Mouse (Mus musculus) midbrain, embryonic 15.5 days (tissue): ENCODE data around the gene Ankrd40. TPM values are rescaled to one million over a fixed set of nuclear protein-coding genes. Genes with fewer than 3 reads are reported as not detected.

Experiments
- ATAC-seq: fragments of 200-750 bp; cut with Nextera tagmentation; replicated peaks from 2 replicates; pipeline ENCODE4 v1.8.0; 2017; ENCODE audit warnings: moderate TSS enrichment
- H3K27ac ChIP-seq: fragments of 300-500 bp; sonication (generic); 2 replicates; pipeline ENCODE4 v1.5.1; 2015; ENCODE audit warnings: mild to moderate bottlenecking, inconsistent platforms
- H3K27me3 ChIP-seq: fragments of 300-500 bp; sonication (generic); replicated peaks from 2 replicates; pipeline ENCODE4 v1.6.1; 2015; ENCODE audit warnings: inconsistent platforms
- H3K36me3 ChIP-seq: fragments of 300-500 bp; sonication (generic); replicated peaks from 2 replicates; pipeline ENCODE4 v1.6.1; 2015; ENCODE audit warnings: inconsistent platforms
- H3K4me1 ChIP-seq: fragments of 300-500 bp; sonication (generic); 2 replicates; pipeline ENCODE4 v1.6.1; 2015; ENCODE audit warnings: inconsistent platforms
- H3K4me2 ChIP-seq: fragments of 300-500 bp; sonication (generic); 2 replicates; pipeline ENCODE4 v1.6.1; 2015; ENCODE audit warnings: inconsistent platforms, mild to moderate bottlenecking, moderate library complexity
- H3K4me3 ChIP-seq: fragments of 300-500 bp; sonication (generic); 2 replicates; pipeline ENCODE4 v1.5.1; 2015; ENCODE audit warnings: mild to moderate bottlenecking, inconsistent platforms
- H3K9ac ChIP-seq: fragments of 300-500 bp; sonication (generic); 2 replicates; pipeline ENCODE4 v1.6.1; 2015; ENCODE audit warnings: mild to moderate bottlenecking, inconsistent platforms
- H3K9me3 ChIP-seq: fragments of 300-500 bp; sonication (generic); 2 replicates; pipeline ENCODE4 v1.6.1; 2016; ENCODE audit warnings: inconsistent platforms
- WGBS: fragments of 180-500 bp; shearing (Covaris S2); methylation state at CpG from one replicate; pipeline ENCODE4 v1.1.7; 2015; ENCODE audit warnings: mixed read lengths; 5-methylcytosine and 5-hydroxymethylcytosine counted together
- polyA plus RNA-seq: library from polyadenylated mRNA; unstranded; fragments of >200 nt; fragmentation: Nextera tagmentation; extraction: Ambion mirVana; gene quantifications from 2 replicates; pipeline ENCODE4 v1.2.1, GENCODE M21; 2015

Gene Ankrd40
- polyA plus RNA-seq, 1 experiment from 2014 or later: 16.7 TPM

- ATAC-seq: no peak
- H3K36me3 ChIP-seq: no peaks in the 10 kb centered on the region
- no peak overlapping the region for H3K4me3 ChIP-seq
- 74% methylated on average over 1 of the region's 1 CpGs for WGBS
- no peak overlapping the region for H3K27ac ChIP-seq
- no peak overlapping the region for H3K4me2 ChIP-seq
- H3K9me3 ChIP-seq: no peaks in the 10 kb centered on the region
- H3K9ac ChIP-seq: no peak overlapping the region
- peaks cover 59% of the 10 kb centered on the region for H3K4me1 ChIP-seq
- no peaks in the 10 kb centered on the region for H3K27me3 ChIP-seq
These were observed 12.5 kb upstream of the Ankrd40 start for GRCm38 (mm10) chr11:94315308-94315707.

DNA sequence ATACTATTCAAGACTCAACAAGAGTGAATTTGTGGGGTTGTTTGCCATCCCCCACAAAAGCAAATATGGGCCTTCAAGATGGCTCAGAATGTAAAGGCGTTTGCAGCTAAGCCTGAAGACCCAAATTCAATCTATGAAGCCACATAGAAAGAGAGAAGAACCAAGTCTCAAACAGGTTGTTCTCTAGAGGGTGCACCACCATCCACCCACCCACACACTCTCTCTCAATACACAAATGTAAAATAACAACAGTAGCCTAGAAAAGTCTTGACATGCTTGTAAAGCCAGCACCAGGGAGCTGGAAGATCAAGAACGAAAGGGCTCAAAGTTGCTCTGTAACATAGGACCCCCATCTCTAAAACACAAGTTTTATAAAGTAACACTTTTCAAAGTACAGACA lies 11.3 kb upstream of the Ankrd40 start:
- no peak overlapping the region for H3K4me3 ChIP-seq
- no peak for ATAC-seq
- no peaks in the 10 kb centered on the region for H3K27me3 ChIP-seq
- 78% methylated on average over 2 of the region's 2 CpGs for WGBS
- peaks cover 61% of the 10 kb centered on the region for H3K4me1 ChIP-seq
- no peak overlapping the region for H3K9ac ChIP-seq
- H3K27ac ChIP-seq: no peak overlapping the region
- H3K9me3 ChIP-seq: no peaks in the 10 kb centered on the region
- H3K36me3 ChIP-seq: no peaks in the 10 kb centered on the region
- H3K4me2 ChIP-seq: no peak overlapping the region

DNA sequence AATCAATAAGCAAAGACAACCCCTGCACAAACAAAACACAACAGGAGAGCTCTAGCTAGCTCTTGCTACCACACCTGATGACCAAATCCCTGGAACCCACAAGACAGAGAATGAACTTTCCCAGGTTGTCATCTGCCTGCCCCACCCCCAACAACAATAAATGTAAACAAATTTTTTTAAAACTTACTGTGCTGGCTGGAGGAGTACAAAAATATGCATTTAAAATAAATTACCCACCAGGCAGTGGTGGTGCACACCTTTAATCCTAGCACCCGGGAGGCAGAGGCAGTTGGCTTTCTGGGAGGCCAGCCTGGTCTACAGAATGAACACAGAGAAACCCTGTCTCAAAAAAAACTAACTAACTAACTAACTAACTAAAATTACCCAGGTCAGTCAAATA lies 10.8 kb upstream of the Ankrd40 start:
- Histone ChIP-seq H3K4me2 (no peak overlapping the region), H3K9me3 (no peaks in the 10 kb centered on the region), H3K4me3 (no peak overlapping the region), H3K9ac (no peak overlapping the region), H3K36me3 (no peaks in the 10 kb centered on the region), H3K27me3 (no peaks in the 10 kb centered on the region), H3K4me1 (peaks cover 58% of the 10 kb centered on the region), H3K27ac (no peak overlapping the region)
- WGBS: 67% methylated on average over 1 of the region's 1 CpGs
- ATAC-seq: no peak

GRCm38 (mm10) chr11:94317515-94317914 lies 10.3 kb upstream of the Ankrd40 start:
- Histone ChIP-seq H3K9me3 (no peaks in the 10 kb centered on the region), H3K4me1 (peaks cover 62% of the 10 kb centered on the region), H3K27ac (no peak overlapping the region), H3K4me2 (no peak overlapping the region; the same call in 1 of the 2 replicates), H3K36me3 (no peaks in the 10 kb centered on the region), H3K4me3 (no peak overlapping the region), H3K27me3 (no peaks in the 10 kb centered on the region), H3K9ac (no peak overlapping the region)
- no peak for ATAC-seq
- 56% methylated on average over 4 of the region's 4 CpGs for WGBS

DNA sequence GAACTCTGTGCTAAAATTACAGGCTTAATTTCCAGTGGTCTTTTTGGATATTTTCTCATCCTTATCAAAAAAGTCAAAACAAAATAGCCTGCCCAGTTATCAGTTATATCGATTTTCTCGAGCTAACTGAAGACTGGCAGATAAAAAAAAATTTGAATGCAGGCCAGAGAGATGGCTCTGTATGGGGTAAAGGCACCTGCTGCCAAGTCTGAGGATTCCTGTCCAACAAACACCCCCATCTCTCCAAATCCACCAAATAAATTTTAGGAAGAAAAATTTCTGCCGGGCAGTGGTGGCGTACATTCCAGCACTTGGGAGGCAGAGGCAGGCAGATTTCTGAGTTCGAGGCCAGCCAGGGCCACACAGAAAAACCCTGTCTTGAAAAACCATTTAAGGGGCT lies 9.7 kb upstream of the Ankrd40 start:
- H3K36me3 ChIP-seq: no peaks in the 10 kb centered on the region
- no peak overlapping the region for H3K4me3 ChIP-seq

DNA sequence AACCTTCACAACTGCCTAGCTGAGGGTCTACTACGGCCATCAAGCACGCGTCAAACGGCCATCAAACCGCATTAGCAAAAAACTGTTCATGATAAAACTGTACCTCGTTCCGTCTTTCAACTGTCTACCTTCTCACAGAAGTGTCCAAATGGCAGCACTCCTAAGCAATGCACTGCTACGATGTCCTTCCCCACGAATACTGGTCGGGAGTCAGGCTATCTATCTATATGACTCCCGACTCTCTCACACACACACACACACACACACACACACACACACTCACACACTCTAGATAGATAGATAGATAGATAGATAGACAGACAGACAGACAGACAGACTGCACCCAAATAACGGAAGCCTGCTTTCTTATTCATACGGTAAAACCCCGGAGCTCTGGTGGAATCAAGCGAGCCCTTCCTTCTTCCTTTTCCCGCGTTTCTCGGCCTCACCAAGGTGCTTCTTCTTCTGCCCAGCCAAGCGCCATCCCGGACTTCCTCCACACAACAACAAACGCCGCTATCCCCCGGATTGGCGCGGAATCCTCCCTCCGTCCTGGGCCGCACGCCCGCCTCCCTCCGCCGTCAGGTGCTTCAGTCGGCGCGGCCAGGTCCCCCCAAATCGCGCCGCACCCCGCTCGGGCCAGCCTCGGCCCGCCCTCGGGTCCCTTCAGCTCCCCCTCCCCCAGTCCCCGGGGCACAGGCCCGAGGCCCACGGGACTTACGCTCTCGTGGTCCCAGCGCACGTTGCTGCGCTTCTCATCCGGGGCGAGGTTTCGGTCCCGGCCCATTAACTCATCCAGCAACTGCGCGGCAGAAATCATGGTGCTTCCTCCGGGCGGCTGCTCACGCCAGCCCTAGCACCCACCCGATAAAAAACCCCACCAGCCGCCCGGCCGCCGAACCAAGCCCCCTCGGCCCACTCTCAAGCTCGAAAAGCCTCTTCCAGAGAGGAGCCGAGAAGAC lies 6.6 kb upstream of the Ankrd40 start:
- H3K27ac ChIP-seq: peak overlapping the region; percentile 95
- under 1% methylated on average over 66 of the region's 67 CpGs for WGBS
- peak overlapping the region; percentile 99 for H3K9ac ChIP-seq
- H3K9me3 ChIP-seq: no peaks in the 10 kb centered on the region
- peak overlapping the region; percentile 71 for H3K4me2 ChIP-seq
- H3K4me3 ChIP-seq: peak overlapping the region; percentile 92
- peaks cover 44% of the 10 kb centered on the region for H3K4me1 ChIP-seq
- peak; percentile 73 for ATAC-seq
- no peaks in the 10 kb centered on the region for H3K27me3 ChIP-seq
- H3K36me3 ChIP-seq: no peaks in the 10 kb centered on the region

More for the DNA sequence above, 9.7 kb upstream of the Ankrd40 start:
- H3K9me3 ChIP-seq: no peaks in the 10 kb centered on the region
- no peak overlapping the region for H3K9ac ChIP-seq
- H3K4me1 ChIP-seq: peaks cover 60% of the 10 kb centered on the region
- WGBS: 86% methylated on average over 5 of the region's 5 CpGs
- no peak for ATAC-seq
- no peaks in the 10 kb centered on the region for H3K27me3 ChIP-seq
- H3K4me2 ChIP-seq: no peak overlapping the region
- no peak overlapping the region for H3K27ac ChIP-seq

DNA sequence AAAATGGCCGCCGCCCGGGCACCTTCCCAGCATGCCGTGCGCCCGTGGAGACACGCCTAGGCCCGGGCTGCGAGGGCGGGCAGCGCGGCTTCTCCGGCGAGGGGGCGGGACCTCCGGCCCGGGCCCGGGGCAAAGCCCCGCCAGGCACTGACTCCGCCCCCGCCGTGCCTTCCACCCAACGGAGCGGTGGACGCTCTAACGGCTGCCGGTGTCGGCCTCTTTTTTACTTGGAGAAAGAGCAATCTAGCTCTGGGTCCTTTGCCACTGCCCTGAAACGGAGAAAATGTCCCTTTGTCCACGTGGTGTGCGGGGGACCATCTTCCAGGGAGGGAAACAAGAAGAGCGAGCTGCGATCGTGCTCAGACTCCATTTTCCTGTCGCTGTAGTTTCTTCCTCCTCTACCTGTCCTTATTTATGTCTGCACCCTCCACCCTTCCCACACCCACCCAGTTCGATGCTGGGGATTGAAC lies 5.8 kb upstream of the Ankrd40 start, which contains the start of gene Luc7l3:
Gene Luc7l3, minus strand, starts transcription at position 58 of the 470 bp plus-strand sequence.
- Histone ChIP-seq H3K4me2 (peak within 1 kb of the TSS; percentile 71), H3K4me3 (peak within 1 kb of the TSS; percentile 92), H3K36me3 (no peaks in the 10 kb centered on the region), H3K9ac (peak within 1 kb of the TSS; percentile 99), H3K27ac (peak within 1 kb of the TSS; percentile 95), H3K4me1 (peaks cover 42% of the 10 kb centered on the region), H3K27me3 (no peaks in the 10 kb centered on the region), H3K9me3 (no peaks in the 10 kb centered on the region)
- ATAC-seq: peak; percentile 94
- WGBS: 0% methylated on average over 36 of the region's 36 CpGs

DNA sequence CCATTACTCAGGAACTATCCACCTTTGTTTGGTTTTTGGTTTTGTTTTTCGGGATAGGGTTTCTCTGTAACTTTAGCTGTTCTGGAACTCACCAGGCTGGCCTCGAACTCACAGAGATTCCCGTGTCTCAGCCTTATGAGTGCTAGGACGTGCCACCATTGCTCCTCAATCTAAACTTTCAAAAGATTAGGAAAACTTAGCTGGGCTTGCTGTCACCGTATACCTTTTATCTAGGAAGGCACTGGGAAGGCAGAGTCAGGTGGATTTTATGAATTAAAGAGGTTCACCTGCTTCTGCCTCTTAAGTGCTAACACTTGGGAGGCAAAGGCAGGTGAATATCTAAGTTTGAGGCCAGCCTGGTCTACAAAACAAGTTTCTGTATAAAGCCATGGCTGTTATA lies 5.2 kb upstream of the Ankrd40 start:
- Histone ChIP-seq H3K4me2 (peak overlapping the region; percentile 71), H3K36me3 (no peaks in the 10 kb centered on the region), H3K4me1 (peaks cover 37% of the 10 kb centered on the region), H3K4me3 (peak overlapping the region; percentile 92), H3K27me3 (no peaks in the 10 kb centered on the region), H3K9ac (no peak overlapping the region), H3K9me3 (no peaks in the 10 kb centered on the region), H3K27ac (peak overlapping the region; percentile 95)
- 35% methylated on average over 5 of the region's 5 CpGs for WGBS
- no peak for ATAC-seq

- Histone ChIP-seq H3K9ac (no peak overlapping the region), H3K36me3 (no peaks in the 10 kb centered on the region), H3K4me1 (peaks cover 30% of the 10 kb centered on the region), H3K27ac (0 out of 2 replicates have a peak overlapping the region, but pooled peaks have one; percentile 95), H3K9me3 (no peaks in the 10 kb centered on the region), H3K4me3 (no peak overlapping the region), H3K27me3 (no peaks in the 10 kb centered on the region), H3K4me2 (no peak overlapping the region)
- no peak for ATAC-seq
- WGBS: 48% methylated on average over 5 of the region's 5 CpGs
These were observed 4.4 kb upstream of the Ankrd40 start for GRCm38 (mm10) chr11:94323271-94323925.

DNA sequence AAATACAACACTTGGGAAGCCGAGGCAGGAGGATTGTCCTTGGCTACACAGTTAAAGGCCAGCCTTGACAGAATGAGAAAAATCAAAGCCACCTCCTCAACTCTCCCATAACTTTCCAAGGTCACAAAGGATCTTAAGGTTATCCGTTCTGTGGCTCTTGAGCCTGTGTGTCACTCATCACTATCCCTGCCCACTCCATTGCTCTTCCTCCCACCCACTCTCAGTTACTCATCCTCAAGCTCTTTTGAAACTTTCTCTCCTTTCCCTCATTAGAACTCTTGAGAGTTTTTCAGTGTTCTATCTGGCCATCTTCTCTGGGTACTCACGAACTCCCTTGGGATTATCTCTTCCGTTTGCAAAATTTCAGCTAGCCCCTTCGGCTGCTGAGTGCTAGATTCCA lies 3.2 kb upstream of the Ankrd40 start:
- ATAC-seq: no peak
- no peaks in the 10 kb centered on the region for H3K9me3 ChIP-seq
- H3K27me3 ChIP-seq: no peaks in the 10 kb centered on the region
- WGBS: 87% methylated on average over 5 of the region's 5 CpGs
- no peak overlapping the region for H3K4me2 ChIP-seq
- no peaks in the 10 kb centered on the region for H3K36me3 ChIP-seq
- H3K4me1 ChIP-seq: peaks cover 33% of the 10 kb centered on the region
- H3K27ac ChIP-seq: no peak overlapping the region
- no peak overlapping the region for H3K9ac ChIP-seq
- no peak overlapping the region for H3K4me3 ChIP-seq

- Histone ChIP-seq H3K9me3 (no peaks in the 10 kb centered on the region), H3K27me3 (no peaks in the 10 kb centered on the region), H3K4me3 (peak overlapping the region; percentile 63), H3K36me3 (no peaks in the 10 kb centered on the region), H3K4me2 (peak overlapping the region; percentile 70), H3K9ac (peak overlapping the region; percentile 82), H3K27ac (peak overlapping the region; percentile 95), H3K4me1 (peaks cover 44% of the 10 kb centered on the region)
- under 1% methylated on average over 10 of the region's 10 CpGs for WGBS
- peak; percentile 77 for ATAC-seq
These were observed 815 bp upstream of the Ankrd40 start for GRCm38 (mm10) chr11:94326961-94327411.

GRCm38 (mm10) chr11:94328644-94329025 lies 834 bp downstream of the Ankrd40 start:
- WGBS: 1% methylated on average over 10 of the region's 10 CpGs
- Histone ChIP-seq H3K36me3 (no peaks in the 10 kb centered on the region), H3K4me2 (peak overlapping the region; percentile 70), H3K4me3 (peak overlapping the region; percentile 63), H3K9ac (peak overlapping the region; percentile 82), H3K4me1 (peaks cover 42% of the 10 kb centered on the region), H3K27ac (peak overlapping the region; percentile 95), H3K9me3 (no peaks in the 10 kb centered on the region), H3K27me3 (no peaks in the 10 kb centered on the region)
- no peak for ATAC-seq
